Mouse (Mus musculus): Measurements from ENCODE around the gene Mfng. TPM values are rescaled to one million over a fixed set of nuclear protein-coding genes. Genes with fewer than 3 reads are reported as not detected.

Gene Mfng
- polyA plus RNA-seq, 1 experiment from 2014 or later, result 7.2 TPM

GRCm38 (mm10) chr15:78780359-78780758 is 7.1 kb upstream of the Mfng start:
- no peak overlapping the region for H3K4me3 ChIP-seq (ENCODE audit: low read depth, low read length)
- peaks cover 23% of the 10 kb centered on the region; the same call in 1 of the 2 replicates for H3K36me3 ChIP-seq (ENCODE audit: control insufficient read depth, insufficient read depth)
- H3K27me3 ChIP-seq (replicated peaks; ENCODE audit: control insufficient read depth, insufficient read depth, low read length), result no peaks in the 10 kb centered on the region
- H3K9me3 ChIP-seq (ENCODE audit: control insufficient read depth), result no peaks in the 10 kb centered on the region
- H3K4me1 ChIP-seq (replicated peaks; ENCODE audit: control insufficient read depth, insufficient read depth, low read length), result no peaks in the 10 kb centered on the region; the same call in 1 of the 2 replicates
- no peak overlapping the region for H3K9ac ChIP-seq (ENCODE audit: low read depth, low read length)
- no peak for ATAC-seq
- TF ChIP-seq CTCF (IDR thresholded peaks at IDR 0.05; ENCODE audit: low read depth), result no peak
- H3K27ac ChIP-seq (ENCODE audit: low read depth, low read length), result no peak overlapping the region
- WGBS, result 96% methylated on average over 14 of the region's 14 CpGs
- no peak overlapping the region for H3K4me2 ChIP-seq (replicated peaks; ENCODE audit: low read depth)

- 90% methylated on average over 5 of the region's 5 CpGs for WGBS
- no peak overlapping the region for H3K27ac ChIP-seq (ENCODE audit: low read depth, low read length)
- no peaks in the 10 kb centered on the region; the same call in 1 of the 2 replicates for H3K4me1 ChIP-seq (replicated peaks; ENCODE audit: control insufficient read depth, insufficient read depth, low read length)
- no peak overlapping the region for H3K4me2 ChIP-seq (replicated peaks; ENCODE audit: low read depth)
- no peak overlapping the region for H3K9ac ChIP-seq (ENCODE audit: low read depth, low read length)
- no peak for ATAC-seq
- TF ChIP-seq CTCF (IDR thresholded peaks at IDR 0.05; ENCODE audit: low read depth), result no peak
- no peak overlapping the region for H3K4me3 ChIP-seq (ENCODE audit: low read depth, low read length)
- H3K9me3 ChIP-seq (ENCODE audit: control insufficient read depth), result no peaks in the 10 kb centered on the region
- peaks cover 25% of the 10 kb centered on the region; the same call in 1 of the 2 replicates for H3K36me3 ChIP-seq (ENCODE audit: control insufficient read depth, insufficient read depth)
- H3K27me3 ChIP-seq (replicated peaks; ENCODE audit: control insufficient read depth, insufficient read depth, low read length), result no peaks in the 10 kb centered on the region
These were observed 6.4 kb upstream of the Mfng start for GRCm38 (mm10) chr15:78779690-78780089.

- ATAC-seq, result no peak
- Histone ChIP-seq H3K4me2 (replicated peaks; ENCODE audit: low read depth) (no peak overlapping the region), H3K27ac (ENCODE audit: low read depth, low read length) (no peak overlapping the region), H3K27me3 (replicated peaks; ENCODE audit: control insufficient read depth, insufficient read depth, low read length) (no peaks in the 10 kb centered on the region), H3K36me3 (ENCODE audit: control insufficient read depth, insufficient read depth) (peaks cover 25% of the 10 kb centered on the region; the same call in 1 of the 2 replicates), H3K4me1 (replicated peaks; ENCODE audit: control insufficient read depth, insufficient read depth, low read length) (no peaks in the 10 kb centered on the region; the same call in 1 of the 2 replicates), H3K9ac (ENCODE audit: low read depth, low read length) (no peak overlapping the region), H3K9me3 (ENCODE audit: control insufficient read depth) (no peaks in the 10 kb centered on the region), H3K4me3 (ENCODE audit: low read depth, low read length) (no peak overlapping the region)
- 76% methylated on average over 8 of the region's 8 CpGs for WGBS
- peak; percentile 63 for TF ChIP-seq CTCF (IDR thresholded peaks at IDR 0.05; ENCODE audit: low read depth)
These were observed 6.0 kb upstream of the Mfng start for GRCm38 (mm10) chr15:78779253-78779652.

GRCm38 (mm10) chr15:78778077-78778870 is 5.0 kb upstream of the Mfng start:
- peak; percentile 73 for ATAC-seq
- TF ChIP-seq CTCF (IDR thresholded peaks at IDR 0.05; ENCODE audit: low read depth), result peak; percentile 85
- Histone ChIP-seq H3K27me3 (replicated peaks; ENCODE audit: control insufficient read depth, insufficient read depth, low read length) (no peaks in the 10 kb centered on the region), H3K9ac (ENCODE audit: low read depth, low read length) (no peak overlapping the region), H3K4me2 (replicated peaks; ENCODE audit: low read depth) (no peak overlapping the region), H3K4me1 (replicated peaks; ENCODE audit: control insufficient read depth, insufficient read depth, low read length) (peaks cover under 1% of the 10 kb centered on the region; the same call in 1 of the 2 replicates), H3K27ac (ENCODE audit: low read depth, low read length) (no peak overlapping the region), H3K4me3 (ENCODE audit: low read depth, low read length) (no peak overlapping the region), H3K36me3 (ENCODE audit: control insufficient read depth, insufficient read depth) (peaks cover 23% of the 10 kb centered on the region; the same call in 1 of the 2 replicates), H3K9me3 (ENCODE audit: control insufficient read depth) (no peaks in the 10 kb centered on the region)
- WGBS, result 63% methylated on average over 13 of the region's 15 CpGs

GRCm38 (mm10) chr15:78772856-78773255 is 419 bp downstream of the Mfng start:
- H3K9ac ChIP-seq (ENCODE audit: low read depth, low read length), result no peak overlapping the region
- no peaks in the 10 kb centered on the region for H3K27me3 ChIP-seq (replicated peaks; ENCODE audit: control insufficient read depth, insufficient read depth, low read length)
- H3K27ac ChIP-seq (ENCODE audit: low read depth, low read length), result no peak overlapping the region
- ATAC-seq, result no peak; the same call in 1 of the 2 replicates
- TF ChIP-seq CTCF (IDR thresholded peaks at IDR 0.05; ENCODE audit: low read depth), result no peak
- 0 out of 2 replicates have a peak, but pooled peaks cover 4% of the 10 kb centered on the region for H3K4me1 ChIP-seq (replicated peaks; ENCODE audit: control insufficient read depth, insufficient read depth, low read length)
- H3K36me3 ChIP-seq (ENCODE audit: control insufficient read depth, insufficient read depth), result peaks cover 18% of the 10 kb centered on the region; the same call in 1 of the 2 replicates
- WGBS, result 43% methylated on average over 14 of the region's 14 CpGs
- H3K4me3 ChIP-seq (ENCODE audit: low read depth, low read length), result no peak overlapping the region
- H3K9me3 ChIP-seq (ENCODE audit: control insufficient read depth), result no peaks in the 10 kb centered on the region
- peak overlapping the region; percentile 48 for H3K4me2 ChIP-seq (replicated peaks; ENCODE audit: low read depth)

- 55% methylated on average over 4 of the region's 4 CpGs for WGBS
These were observed 909 bp downstream of the Mfng start for GRCm38 (mm10) chr15:78772368-78772763.

More at GRCm38 (mm10) chr15:78772368-78772763, 909 bp downstream of the Mfng start:
- no peak overlapping the region; the same call in 1 of the 2 replicates for H3K27ac ChIP-seq (ENCODE audit: low read depth, low read length)
- no peak for ATAC-seq
- 0 out of 2 replicates have a peak overlapping the region, but pooled peaks have one; percentile 1 for H3K9ac ChIP-seq (ENCODE audit: low read depth, low read length)
- no peaks in the 10 kb centered on the region for H3K27me3 ChIP-seq (replicated peaks; ENCODE audit: control insufficient read depth, insufficient read depth, low read length)
- H3K4me1 ChIP-seq (replicated peaks; ENCODE audit: control insufficient read depth, insufficient read depth, low read length), result 0 out of 2 replicates have a peak, but pooled peaks cover 4% of the 10 kb centered on the region
- TF ChIP-seq CTCF (IDR thresholded peaks at IDR 0.05; ENCODE audit: low read depth), result no peak
- peak overlapping the region; percentile 48 for H3K4me2 ChIP-seq (replicated peaks; ENCODE audit: low read depth)
- H3K36me3 ChIP-seq (ENCODE audit: control insufficient read depth, insufficient read depth), result peaks cover 18% of the 10 kb centered on the region; the same call in 1 of the 2 replicates
- no peak overlapping the region for H3K4me3 ChIP-seq (ENCODE audit: low read depth, low read length)
- H3K9me3 ChIP-seq (ENCODE audit: control insufficient read depth), result no peaks in the 10 kb centered on the region
